Mouse (Mus musculus) stomach, embryonic 14.5 days (tissue): ENCODE measurements at regions not wholly inside any gene's neighbourhood (a gene's known extent, or its start where the extent isn't known, plus 50 kb on each side); places are given as distances from the start of the nearest gene placed in this dataset.

Experiments used
- ATAC-seq: fragments of 200-750 bp; cut with Nextera tagmentation; 2 replicates; pipeline ENCODE4 v1.8.0; 2017; ENCODE audit warnings: low read depth, moderate TSS enrichment; ENCODE audit not compliant: insufficient number of reproducible peaks, insufficient read depth, low FRiP score
- H3K27ac ChIP-seq: fragments of 300-500 bp; sonication (generic); 2 replicates; pipeline ENCODE4 v1.5.1; 2014; ENCODE audit warnings: mild to moderate bottlenecking, low read length, moderate library complexity, mixed read lengths
- H3K27me3 ChIP-seq: fragments of 300-500 bp; sonication (generic); 2 replicates; pipeline ENCODE4 v1.6.1; 2014; ENCODE audit warnings: low read length, control low read depth, mixed read lengths; ENCODE audit not compliant: control insufficient read depth, insufficient read depth
- H3K36me3 ChIP-seq: fragments of 300-500 bp; sonication (generic); 2 replicates; pipeline ENCODE4 v1.6.1; 2014; ENCODE audit warnings: mild to moderate bottlenecking, control low read depth, low read length, moderate library complexity, mixed read lengths; ENCODE audit not compliant: control insufficient read depth, insufficient read depth
- H3K4me1 ChIP-seq: fragments of 300-500 bp; sonication (generic); 2 replicates; pipeline ENCODE4 v1.6.1; 2014; ENCODE audit warnings: low read length, control low read depth, mixed read lengths; ENCODE audit not compliant: control insufficient read depth, insufficient read depth
- H3K4me2 ChIP-seq: fragments of 300-500 bp; sonication (generic); replicated peaks from 2 replicates; pipeline ENCODE4 v1.6.1; 2014; ENCODE audit warnings: low read depth, low read length, control low read depth
- H3K4me3 ChIP-seq: fragments of 300-500 bp; sonication (generic); 2 replicates; pipeline ENCODE4 v1.5.1; 2014; ENCODE audit warnings: low read depth, low read length, control low read depth
- H3K9ac ChIP-seq: fragments of 300-500 bp; sonication (generic); replicated peaks from 2 replicates; pipeline ENCODE4 v1.6.1; 2014; ENCODE audit warnings: low read depth, mild to moderate bottlenecking, control low read depth, low read length, moderate library complexity, mixed read lengths
- H3K9me3 ChIP-seq: fragments of 300-500 bp; sonication (generic); 2 replicates; pipeline ENCODE4 v1.6.1; 2016; ENCODE audit warnings: low read depth, low read length, control low read depth; ENCODE audit not compliant: control insufficient read depth
- WGBS: fragments of 180-500 bp; shearing (Covaris S2); extraction: QIAGEN DNeasy Blood & Tissue Kit; methylation state at CpG from one replicate; pipeline ENCODE4 v1.1.7; 2014; 5-methylcytosine and 5-hydroxymethylcytosine counted together

DNA sequence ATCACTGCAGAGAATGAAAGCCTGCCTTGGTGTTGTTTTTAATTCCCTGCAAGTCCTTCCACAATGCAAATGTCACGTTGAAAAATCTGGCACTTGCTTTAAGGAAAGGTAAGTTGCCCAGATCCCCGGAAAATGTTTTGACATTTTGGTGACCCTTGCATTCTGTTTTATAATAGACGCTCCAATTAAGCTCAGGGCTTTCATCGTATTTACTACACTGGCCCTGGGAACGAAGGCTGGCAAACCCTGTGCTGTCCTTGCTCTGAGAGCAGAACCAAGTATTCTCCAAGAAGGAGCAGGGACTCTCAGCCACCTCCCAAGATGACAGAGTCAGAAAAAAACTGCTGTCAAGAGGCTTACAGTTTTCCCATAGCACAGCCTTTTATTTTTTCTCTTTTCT, 305.9 kb downstream of the Kctd12 start:
- H3K9ac ChIP-seq: no peak overlapping the region
- WGBS: 45% methylated on average over 5 of the region's 5 CpGs

DNA sequence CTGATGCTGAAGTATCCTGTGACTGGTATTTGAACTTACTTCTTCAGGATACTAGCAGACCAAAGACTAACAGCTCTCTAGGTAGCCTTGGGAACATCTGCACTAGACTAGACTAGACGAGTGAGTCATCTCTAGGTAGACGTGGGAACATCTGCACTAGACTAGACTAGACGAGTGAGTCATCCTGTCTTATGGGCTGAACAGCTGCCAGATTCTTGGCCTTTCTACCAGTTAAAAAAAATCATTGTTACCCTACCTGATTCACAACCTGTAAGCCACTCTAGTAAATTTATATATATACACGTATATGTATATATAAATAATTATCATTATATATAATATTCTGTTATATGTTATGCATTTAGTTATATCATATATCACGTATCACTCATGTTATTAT, 307.8 kb downstream of the Kctd12 start:
- 82% methylated on average over 5 of the region's 5 CpGs for WGBS
- Histone ChIP-seq H3K4me2 (no peak overlapping the region), H3K27me3 (no peaks in the 10 kb centered on the region), H3K9ac (no peak overlapping the region), H3K27ac (no peak overlapping the region), H3K9me3 (no peaks in the 10 kb centered on the region), H3K4me1 (no peaks in the 10 kb centered on the region), H3K4me3 (no peak overlapping the region), H3K36me3 (no peaks in the 10 kb centered on the region)
- ATAC-seq: no peak

More for the DNA sequence above, 305.9 kb downstream of the Kctd12 start:
- Histone ChIP-seq H3K4me1 (no peaks in the 10 kb centered on the region), H3K9me3 (no peaks in the 10 kb centered on the region), H3K27me3 (no peaks in the 10 kb centered on the region), H3K36me3 (no peaks in the 10 kb centered on the region), H3K4me3 (no peak overlapping the region), H3K27ac (no peak overlapping the region), H3K4me2 (no peak overlapping the region)
- ATAC-seq: no peak

DNA sequence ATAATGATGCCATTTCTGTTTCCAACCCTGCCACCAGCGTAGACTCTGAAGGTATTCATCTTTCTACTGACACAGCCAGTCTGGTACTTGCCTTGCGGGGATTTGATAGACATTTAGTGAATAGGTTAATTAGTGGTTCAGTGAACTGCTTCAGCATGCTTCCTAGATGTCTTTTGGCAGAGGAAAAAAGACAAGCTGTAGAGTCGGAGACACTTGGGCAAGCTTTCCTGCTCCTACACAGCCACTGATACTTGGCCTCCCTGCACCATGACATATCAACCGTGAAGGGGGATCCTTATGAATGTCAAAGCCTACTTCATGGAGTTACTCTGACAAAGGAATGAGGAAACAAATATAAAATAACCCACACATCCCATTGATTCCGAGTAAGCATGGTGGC, 308.7 kb downstream of the Kctd12 start:
- Histone ChIP-seq H3K27ac (no peak overlapping the region), H3K9ac (no peak overlapping the region), H3K4me3 (no peak overlapping the region), H3K27me3 (no peaks in the 10 kb centered on the region), H3K9me3 (no peaks in the 10 kb centered on the region), H3K4me1 (no peaks in the 10 kb centered on the region), H3K36me3 (no peaks in the 10 kb centered on the region), H3K4me2 (no peak overlapping the region)
- ATAC-seq: no peak
- WGBS: 76% methylated on average over 5 of the region's 5 CpGs

DNA sequence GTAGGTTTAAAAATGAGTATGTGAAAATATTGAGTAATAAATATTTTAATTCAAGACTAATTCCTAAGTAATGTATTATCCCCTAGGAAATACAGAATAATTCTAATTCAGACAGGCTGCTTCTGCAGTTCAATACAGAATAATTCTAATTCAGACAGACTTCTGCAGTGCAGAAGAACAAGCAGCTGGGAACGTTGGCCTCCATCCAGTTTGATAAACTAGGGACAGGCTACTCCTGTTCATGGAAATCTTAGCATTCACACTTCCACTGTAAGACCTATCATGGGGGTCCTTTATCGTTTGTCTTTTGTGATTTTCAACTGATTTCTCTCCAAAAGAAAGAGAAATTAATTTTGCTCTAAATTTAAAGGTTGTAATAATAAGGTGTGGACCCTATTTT, 319.2 kb downstream of the Kctd12 start:
- no peaks in the 10 kb centered on the region for H3K36me3 ChIP-seq
- no peak overlapping the region for H3K4me2 ChIP-seq
- H3K4me1 ChIP-seq: no peaks in the 10 kb centered on the region
- H3K9ac ChIP-seq: no peak overlapping the region
- no peak overlapping the region for H3K27ac ChIP-seq
- no peak for ATAC-seq
- 66% methylated on average over 2 of the region's 2 CpGs for WGBS
- H3K27me3 ChIP-seq: no peaks in the 10 kb centered on the region
- H3K4me3 ChIP-seq: no peak overlapping the region
- no peaks in the 10 kb centered on the region for H3K9me3 ChIP-seq

DNA sequence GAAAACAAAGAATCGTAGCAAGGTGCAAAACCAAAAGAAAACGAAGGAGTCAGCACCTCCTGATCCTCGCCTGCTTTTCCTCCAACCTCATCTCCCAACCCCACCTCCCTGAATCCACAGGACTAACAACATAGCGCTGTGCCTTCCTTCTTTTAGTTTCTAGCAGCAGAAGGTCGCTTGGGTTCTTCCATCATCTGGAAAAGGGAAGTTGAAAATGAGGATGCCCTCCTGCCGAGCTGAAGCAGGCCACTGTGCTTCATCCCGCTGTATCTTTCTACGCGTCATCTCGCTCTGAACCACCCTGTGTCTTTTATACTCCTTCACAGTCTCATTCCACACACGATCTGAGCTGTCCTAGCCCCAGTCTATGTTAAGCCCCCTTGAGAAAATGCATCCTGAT, 322.1 kb downstream of the Kctd12 start:
- Histone ChIP-seq H3K27ac (no peak overlapping the region), H3K4me3 (no peak overlapping the region), H3K36me3 (no peaks in the 10 kb centered on the region), H3K4me2 (no peak overlapping the region), H3K9me3 (no peaks in the 10 kb centered on the region), H3K27me3 (no peaks in the 10 kb centered on the region), H3K4me1 (no peaks in the 10 kb centered on the region), H3K9ac (no peak overlapping the region)
- no peak for ATAC-seq
- 79% methylated on average over 11 of the region's 11 CpGs for WGBS

DNA sequence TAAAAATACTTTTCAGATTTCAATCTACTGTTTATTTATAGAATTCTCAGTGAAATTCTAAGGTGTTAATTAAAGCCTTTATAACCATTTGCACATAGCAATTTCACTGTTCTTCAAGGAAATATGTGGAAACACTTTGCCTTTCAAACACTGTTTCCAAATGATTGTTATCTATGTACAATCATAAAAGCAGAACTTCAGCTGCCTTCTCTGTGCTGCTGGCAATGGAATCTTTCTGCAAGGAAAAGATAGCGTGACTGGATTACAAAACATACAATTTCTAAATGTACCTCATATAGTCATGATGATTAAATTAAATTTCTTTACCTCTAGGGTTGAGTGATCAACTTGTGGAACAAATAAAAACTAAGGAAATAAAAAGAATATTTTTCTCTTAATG, 326.2 kb downstream of the Kctd12 start:
- H3K27me3 ChIP-seq: no peaks in the 10 kb centered on the region
- ATAC-seq: no peak
- no peaks in the 10 kb centered on the region for H3K36me3 ChIP-seq
- 74% methylated on average over 1 of the region's 1 CpGs for WGBS
- H3K9ac ChIP-seq: no peak overlapping the region
- no peak overlapping the region for H3K27ac ChIP-seq
- no peaks in the 10 kb centered on the region for H3K9me3 ChIP-seq
- H3K4me2 ChIP-seq: no peak overlapping the region
- H3K4me1 ChIP-seq: no peaks in the 10 kb centered on the region
- H3K4me3 ChIP-seq: no peak overlapping the region

DNA sequence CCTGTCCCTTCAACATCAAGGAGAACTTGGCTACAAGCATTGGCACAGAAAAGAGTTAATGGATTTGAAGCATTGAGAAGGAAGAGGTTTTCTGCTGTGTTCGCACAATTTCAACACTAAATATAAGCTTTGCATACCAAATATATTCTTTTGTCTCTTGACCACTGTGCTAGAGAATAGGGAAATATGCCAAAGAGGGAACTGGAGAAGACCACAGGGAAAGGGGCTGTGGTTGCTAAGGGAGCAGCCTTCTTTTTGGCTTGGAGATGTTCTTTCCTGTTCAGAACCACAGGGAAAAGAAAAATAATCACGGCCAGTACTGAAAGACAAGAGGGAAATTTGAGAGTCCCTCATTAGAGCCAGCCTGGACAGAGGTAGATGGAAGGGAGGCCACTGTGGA, 352.8 kb downstream of the Kctd12 start:
- H3K9me3 ChIP-seq: no peaks in the 10 kb centered on the region
- H3K27me3 ChIP-seq: no peaks in the 10 kb centered on the region
- no peak overlapping the region for H3K9ac ChIP-seq
- 71% methylated on average over 2 of the region's 2 CpGs for WGBS
- no peak overlapping the region for H3K4me3 ChIP-seq
- H3K4me2 ChIP-seq: no peak overlapping the region
- H3K27ac ChIP-seq: no peak overlapping the region
- no peak for ATAC-seq
- H3K4me1 ChIP-seq: no peaks in the 10 kb centered on the region
- H3K36me3 ChIP-seq: no peaks in the 10 kb centered on the region

DNA sequence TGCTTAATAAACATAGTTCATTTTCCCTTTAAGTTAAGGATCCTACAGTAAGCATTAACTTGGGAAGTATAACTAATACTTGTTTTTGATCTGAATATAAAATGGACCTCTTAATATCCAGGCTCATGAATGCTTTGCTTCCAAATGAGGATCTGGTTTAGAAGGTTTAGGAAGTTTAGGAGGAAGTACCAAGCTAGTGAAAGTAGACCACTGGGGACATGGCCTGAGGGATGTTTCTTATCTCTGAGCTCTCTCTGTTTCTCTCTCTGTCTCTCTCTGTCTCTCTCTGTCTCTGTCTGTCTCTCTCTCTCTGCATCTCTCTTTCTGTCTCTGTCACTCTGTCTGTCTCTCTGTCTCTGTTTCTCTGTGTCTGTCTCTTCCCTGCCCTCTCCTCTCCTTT, 360.9 kb downstream of the Kctd12 start:
- Histone ChIP-seq H3K4me3 (no peak overlapping the region), H3K36me3 (no peaks in the 10 kb centered on the region), H3K4me2 (no peak overlapping the region), H3K27me3 (no peaks in the 10 kb centered on the region), H3K9me3 (no peaks in the 10 kb centered on the region), H3K27ac (no peak overlapping the region), H3K9ac (no peak overlapping the region), H3K4me1 (no peaks in the 10 kb centered on the region)
- no peak for ATAC-seq

DNA sequence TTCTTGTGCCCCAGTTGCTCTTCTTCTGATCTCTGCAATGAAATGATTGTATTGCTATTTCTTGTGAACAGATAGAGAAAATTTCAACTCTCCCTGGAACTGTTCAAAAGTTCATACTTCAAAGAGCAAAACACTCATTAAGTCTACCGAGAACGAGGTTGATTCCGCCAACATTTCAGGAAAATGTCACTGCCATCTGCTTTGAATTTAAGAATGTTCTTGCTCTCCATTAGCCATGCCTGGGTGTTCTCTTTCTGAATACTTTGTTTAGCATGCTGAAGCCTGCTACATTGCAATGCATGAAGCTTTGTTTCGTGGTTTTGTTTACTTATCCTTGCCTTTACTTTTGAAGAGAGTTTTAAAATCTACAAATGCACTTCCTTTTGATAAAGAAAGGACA, 363.4 kb downstream of the Kctd12 start:
- Histone ChIP-seq H3K27me3 (no peaks in the 10 kb centered on the region), H3K4me2 (no peak overlapping the region)
- WGBS: 68% methylated on average over 4 of the region's 4 CpGs

More for the DNA sequence above, 363.4 kb downstream of the Kctd12 start:
- Histone ChIP-seq H3K4me3 (no peak overlapping the region), H3K9ac (no peak overlapping the region), H3K36me3 (no peaks in the 10 kb centered on the region), H3K4me1 (no peaks in the 10 kb centered on the region), H3K27ac (no peak overlapping the region), H3K9me3 (no peaks in the 10 kb centered on the region)
- ATAC-seq: no peak
